Mouse (Mus musculus): ENCODE data around the gene Bag2.

Gene Bag2

GRCm38 (mm10) chr1:33757491-33758041 lies at the start of gene Bag2:
Gene Bag2 (minus strand): TSS chr1:33757795.
- peak; percentile 68 for DNase-seq

- DNase-seq = peak; percentile 5
Measured at GRCm38 (mm10) chr1:33803323-33803722, 45.7 kb upstream of the Bag2 start.

GRCm38 (mm10) chr1:33799620-33800019 lies 42.0 kb upstream of the Bag2 start:
- no peak for DNase-seq

- peak; percentile 70 for DNase-seq
Measured at GRCm38 (mm10) chr1:33788493-33788892, 30.9 kb upstream of the Bag2 start.

- no peak for DNase-seq
Measured at GRCm38 (mm10) chr1:33788072-33788471, 30.5 kb upstream of the Bag2 start.

GRCm38 (mm10) chr1:33784561-33784960 lies 27.0 kb upstream of the Bag2 start:
- no peak for DNase-seq

GRCm38 (mm10) chr1:33776175-33776611 lies 18.6 kb upstream of the Bag2 start:
- no peak for DNase-seq

- no peak for DNase-seq
Measured at GRCm38 (mm10) chr1:33772106-33772505, 14.5 kb upstream of the Bag2 start.

- DNase-seq = no peak
Measured at GRCm38 (mm10) chr1:33771621-33772020, 14.0 kb upstream of the Bag2 start.

- no peak for DNase-seq
Measured at GRCm38 (mm10) chr1:33768827-33769226, 11.2 kb upstream of the Bag2 start.

GRCm38 (mm10) chr1:33768091-33768787 lies 10.6 kb upstream of the Bag2 start:
- DNase-seq = no peak

- no peak for DNase-seq
Measured at GRCm38 (mm10) chr1:33766520-33767508, 9.2 kb upstream of the Bag2 start.

- DNase-seq = no peak
Measured at GRCm38 (mm10) chr1:33765468-33766080, 8.0 kb upstream of the Bag2 start.

- no peak for DNase-seq
Measured at GRCm38 (mm10) chr1:33763826-33764225, 6.2 kb upstream of the Bag2 start.

GRCm38 (mm10) chr1:33758488-33758887 lies 893 bp upstream of the Bag2 start:
- no peak for DNase-seq

GRCm38 (mm10) chr1:33757033-33757413 lies 572 bp downstream of the Bag2 start:
- DNase-seq = no peak

GRCm38 (mm10) chr1:33756258-33757032 lies 1.1 kb downstream of the Bag2 start:
- no peak for DNase-seq

GRCm38 (mm10) chr1:33755799-33756198 lies 1.8 kb downstream of the Bag2 start:
- DNase-seq = no peak

GRCm38 (mm10) chr1:33754965-33755735 lies 2.4 kb downstream of the Bag2 start:
- no peak for DNase-seq

GRCm38 (mm10) chr1:33754089-33754488 lies 3.5 kb downstream of the Bag2 start:
- DNase-seq = no peak

GRCm38 (mm10) chr1:33751283-33751682 lies 6.3 kb downstream of the Bag2 start:
- no peak for DNase-seq
